Mouse (Mus musculus): ENCODE measurements around the gene Dmrtc1c1. TPM values are rescaled to one million over a fixed set of nuclear protein-coding genes. Genes with fewer than 3 reads are reported as not detected.

Dmrtc1c1 gene
- not detected for polyA plus RNA-seq (2017; shearing (Covaris generic))

DNA sequence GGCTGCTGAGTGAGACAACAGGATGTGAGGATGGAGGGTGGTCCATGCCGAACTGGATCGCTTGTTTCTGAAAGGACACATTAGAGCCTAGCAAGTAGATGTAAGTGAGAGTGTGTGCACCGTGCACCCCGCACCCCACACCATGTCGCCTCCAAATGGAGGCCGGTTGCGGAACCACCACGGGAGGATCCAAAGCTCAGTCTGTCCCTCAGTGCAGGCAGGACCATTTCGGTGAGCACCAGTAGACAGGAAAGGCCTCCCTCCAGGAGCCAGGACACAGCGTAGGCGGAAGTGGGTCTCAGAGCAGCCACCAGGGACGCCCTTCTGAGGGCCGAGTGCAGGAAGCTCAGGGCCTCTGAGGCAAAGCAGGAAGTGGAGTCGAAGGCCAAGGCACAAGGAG lies at the start of gene Dmrtc1c1:
Dmrtc1c1 (plus strand) TSS at position 301 of the 400 bp plus-strand sequence.

DNA sequence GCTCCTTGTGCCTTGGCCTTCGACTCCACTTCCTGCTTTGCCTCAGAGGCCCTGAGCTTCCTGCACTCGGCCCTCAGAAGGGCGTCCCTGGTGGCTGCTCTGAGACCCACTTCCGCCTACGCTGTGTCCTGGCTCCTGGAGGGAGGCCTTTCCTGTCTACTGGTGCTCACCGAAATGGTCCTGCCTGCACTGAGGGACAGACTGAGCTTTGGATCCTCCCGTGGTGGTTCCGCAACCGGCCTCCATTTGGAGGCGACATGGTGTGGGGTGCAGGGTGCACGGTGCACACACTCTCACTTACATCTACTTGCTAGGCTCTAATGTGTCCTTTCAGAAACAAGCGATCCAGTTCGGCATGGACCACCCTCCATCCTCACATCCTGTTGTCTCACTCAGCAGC lies 51.8 kb downstream of the Dmrtc1c1 start, which contains the start of gene Dmrtc1c2:
Dmrtc1c2 (minus strand) TSS at position 101 of the 400 bp plus-strand sequence.

Other genes with a start within 250 kb of the Dmrtc1c1 start
- gene Phka1, start 158.7 kb upstream of the Dmrtc1c1 start, polyA plus RNA-seq (2017; shearing (Covaris generic)): 0.07 TPM
- gene Gm3880, start 116.0 kb upstream of the Dmrtc1c1 start, polyA plus RNA-seq (2017; shearing (Covaris generic)): not detected
- not detected for gene Gm9112, start 95.3 kb upstream of the Dmrtc1c1 start, polyA plus RNA-seq (2017; shearing (Covaris generic))
- not detected for gene Dmrtc1b, start 95.1 kb upstream of the Dmrtc1c1 start, polyA plus RNA-seq (2017; shearing (Covaris generic))
- gene Dmrtc1c2, start 51.7 kb downstream of the Dmrtc1c1 start, polyA plus RNA-seq (2017; shearing (Covaris generic)): not detected
- gene 1700031F05Rik, start 65.0 kb downstream of the Dmrtc1c1 start, polyA plus RNA-seq (2017; shearing (Covaris generic)): not detected
- not detected for gene Dmrtc1a, start 105.7 kb downstream of the Dmrtc1c1 start, polyA plus RNA-seq (2017; shearing (Covaris generic))
- not detected for gene 1700011M02Rik, start 105.9 kb downstream of the Dmrtc1c1 start, polyA plus RNA-seq (2017; shearing (Covaris generic))
- not detected for gene 1700018G05Rik, start 125.4 kb downstream of the Dmrtc1c1 start, polyA plus RNA-seq (2017; shearing (Covaris generic))

All from CD4-positive, CD25-positive, alpha-beta regulatory T cell, adult 9 weeks (primary cell).